Mouse (Mus musculus) adrenal gland, adult 2 months (tissue): Measurements from ENCODE around the gene Glis1. TPM values are rescaled to one million over a fixed set of nuclear protein-coding genes. Genes with fewer than 3 reads are reported as not detected.

ENCODE experiments used
- DNase-seq: peaks from one replicate; pipeline ENCODE4 v3.0.0; 2021
- polyA plus RNA-seq: library from polyadenylated mRNA; depleted of rRNA; stranded (reverse); fragments of >200 nt; gene quantifications from 2 replicates; pipeline ENCODE4 v1.2.3, GENCODE M21; 2012
- total RNA-seq, 2 experiments: library from RNA; stranded (reverse); gene quantifications; 2 replicates each; pipeline ENCODE4 v1.2.3; 2021

Gene Glis1
- total and polyA plus RNA-seq, 3 experiments: 0.26 to 1.5 (median 1.1) TPM

- DNase-seq: no peak
Measured at GRCm38 (mm10) chr4:107452266-107453015, 18.1 kb downstream of the Glis1 start.

- peak; percentile 82 for DNase-seq
Measured at GRCm38 (mm10) chr4:107453141-107453984, 19.0 kb downstream of the Glis1 start.

GRCm38 (mm10) chr4:107457602-107458001 lies 23.2 kb downstream of the Glis1 start:
- no peak for DNase-seq

- DNase-seq: peak; percentile 53
Measured at GRCm38 (mm10) chr4:107458907-107459306, 24.5 kb downstream of the Glis1 start.

GRCm38 (mm10) chr4:107459461-107459860 lies 25.1 kb downstream of the Glis1 start:
- DNase-seq: no peak

GRCm38 (mm10) chr4:107460468-107460867 lies 26.1 kb downstream of the Glis1 start:
- no peak for DNase-seq

- no peak for DNase-seq
Measured at GRCm38 (mm10) chr4:107467831-107468230, 33.4 kb downstream of the Glis1 start.

DNA sequence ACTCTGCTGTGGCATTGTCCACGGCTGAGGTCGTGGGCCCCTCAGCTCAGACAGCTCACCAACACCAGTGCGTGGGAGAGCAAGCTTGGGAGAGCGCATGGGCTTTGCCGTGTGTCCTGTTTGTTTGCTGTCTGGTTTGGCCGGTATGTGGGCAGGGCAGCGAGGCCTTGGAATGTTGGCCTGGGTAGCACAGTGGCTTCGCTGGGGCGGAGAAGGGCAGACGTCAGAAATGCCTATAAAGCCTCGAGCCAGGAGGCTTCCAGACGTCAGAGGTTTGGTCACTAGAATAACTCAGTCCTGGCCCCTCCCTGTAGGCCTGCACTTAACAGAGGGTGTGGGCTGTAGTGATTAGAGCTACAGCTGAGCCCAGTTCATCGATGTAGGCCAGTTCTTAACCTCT lies 33.9 kb downstream of the Glis1 start:
- peak; percentile 28 for DNase-seq

DNA sequence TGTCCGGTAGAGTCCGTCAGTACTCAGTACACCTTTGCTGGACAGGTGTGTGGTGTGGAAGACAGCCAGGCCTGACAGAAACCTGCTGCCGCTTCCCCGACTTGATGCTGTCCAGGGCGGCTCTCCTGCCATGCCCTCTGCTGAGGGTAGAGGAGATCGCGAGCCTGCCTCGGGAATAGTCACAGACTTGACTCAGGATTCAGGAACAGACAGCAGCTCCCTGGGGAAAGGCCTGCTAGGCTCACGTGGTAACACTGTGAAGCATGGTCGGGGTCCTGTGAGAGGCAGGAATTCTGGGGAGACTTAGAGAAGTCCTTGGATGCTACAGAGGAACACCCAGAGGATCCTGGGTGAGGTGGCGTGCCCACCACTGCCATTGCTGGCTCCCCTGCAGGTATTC lies 34.4 kb downstream of the Glis1 start:
- no peak for DNase-seq

GRCm38 (mm10) chr4:107476266-107476665 lies 41.9 kb downstream of the Glis1 start:
- DNase-seq: no peak

GRCm38 (mm10) chr4:107479015-107479414 lies 44.6 kb downstream of the Glis1 start:
- DNase-seq: no peak

DNA sequence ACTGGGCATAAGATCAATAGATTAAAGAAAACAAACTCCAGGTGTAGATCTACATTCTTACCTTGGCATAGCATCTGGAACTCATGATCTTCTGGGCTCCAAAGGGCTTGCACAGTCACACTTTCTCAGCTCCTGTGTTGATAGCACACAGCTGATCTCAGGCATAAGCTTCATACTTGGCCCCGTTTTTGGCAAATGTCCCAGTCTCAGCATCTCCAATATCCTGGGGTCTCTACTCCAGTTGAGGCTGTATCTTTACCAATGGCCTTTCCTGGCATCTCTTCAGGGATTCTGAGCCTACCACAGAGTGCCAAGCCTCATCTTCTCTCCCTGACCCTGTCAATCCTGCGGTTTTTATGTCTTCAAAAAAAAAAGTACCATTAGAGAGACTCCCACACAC lies 48.1 kb downstream of the Glis1 start:
- DNase-seq: no peak

- no peak for DNase-seq
Measured at GRCm38 (mm10) chr4:107483556-107484220, 49.3 kb downstream of the Glis1 start.

- no peak for DNase-seq
Measured at GRCm38 (mm10) chr4:107484221-107484575, 49.8 kb downstream of the Glis1 start.

DNA sequence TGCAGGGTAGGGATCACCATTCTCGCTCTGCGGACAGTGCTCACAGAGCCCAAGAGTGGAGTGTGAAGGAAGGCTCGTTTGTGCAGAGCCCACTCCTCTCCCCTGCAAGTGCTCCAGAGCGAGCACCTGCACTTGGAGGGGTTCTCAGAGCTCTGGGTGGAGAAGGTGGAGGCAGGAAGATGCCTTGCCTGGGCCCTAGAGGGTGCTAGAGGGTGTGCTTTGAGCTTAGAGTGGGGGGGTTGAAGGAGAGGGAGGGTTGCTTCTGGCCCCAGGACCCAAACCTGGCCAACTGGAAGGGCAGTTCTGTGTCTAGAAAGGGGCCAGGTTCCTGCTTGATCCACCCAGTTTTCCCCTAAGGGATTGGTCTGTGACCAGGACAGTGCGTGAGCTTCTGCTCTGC lies 51.5 kb downstream of the Glis1 start:
- peak; percentile 10 for DNase-seq

GRCm38 (mm10) chr4:107489121-107489840 lies 54.9 kb downstream of the Glis1 start:
- DNase-seq: no peak

- peak; percentile 66 for DNase-seq
Measured at GRCm38 (mm10) chr4:107492991-107493390, 58.6 kb downstream of the Glis1 start.

- DNase-seq: peak; percentile 74
Measured at GRCm38 (mm10) chr4:107495751-107496430, 61.5 kb downstream of the Glis1 start.

DNA sequence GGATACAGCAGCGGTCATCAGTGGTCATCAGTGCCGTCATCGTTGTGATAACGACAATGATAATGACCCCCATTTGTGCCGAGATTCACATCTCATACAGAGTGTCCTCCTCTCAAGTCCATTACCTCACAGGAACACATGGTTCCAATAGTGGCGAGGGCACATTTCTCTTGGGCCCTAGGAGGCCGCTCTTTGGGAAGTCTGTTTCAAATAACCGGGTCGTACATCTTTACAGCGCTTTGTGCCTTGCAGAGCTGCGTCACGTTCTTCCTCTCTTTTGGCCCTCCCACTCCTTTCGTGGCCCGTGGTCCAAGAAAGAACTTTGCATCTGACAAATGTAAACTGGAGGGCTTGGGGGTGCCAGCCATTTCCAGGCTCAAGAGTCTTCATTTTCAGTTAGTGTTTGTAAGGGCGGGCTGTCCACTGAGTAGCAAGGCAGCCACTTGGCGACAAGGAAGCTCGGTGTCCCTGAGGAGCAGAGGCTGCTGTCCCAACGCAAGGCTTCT lies 63.1 kb downstream of the Glis1 start:
- DNase-seq: no peak

- DNase-seq: no peak
Measured at GRCm38 (mm10) chr4:107502601-107503051, 68.2 kb downstream of the Glis1 start.

DNA sequence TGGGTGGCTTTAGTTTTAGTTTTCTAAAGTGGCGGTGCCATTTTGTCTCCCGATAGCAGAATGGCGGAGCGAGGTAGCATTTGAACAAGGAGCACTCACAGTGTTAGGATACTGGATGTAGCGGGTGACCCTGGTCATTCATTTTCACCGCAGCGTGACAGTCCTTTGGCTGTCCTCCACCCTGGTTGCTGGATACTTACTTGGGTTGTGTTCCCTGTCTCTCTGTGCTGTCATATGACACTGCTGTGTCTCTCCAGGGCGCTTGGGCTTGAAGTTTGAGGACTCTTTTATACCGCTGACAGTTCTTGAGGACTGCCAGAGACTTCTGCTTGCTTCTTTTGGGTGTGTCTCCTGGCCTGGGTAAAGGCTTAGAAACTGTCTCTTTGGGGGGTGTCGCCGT lies 80.6 kb downstream of the Glis1 start:
- no peak for DNase-seq
